Mouse (Mus musculus): ENCODE results near the gene Ttc17. TPM values are rescaled to one million over a fixed set of nuclear protein-coding genes. Genes with fewer than 3 reads are reported as not detected.

The Ttc17 gene
- polyA plus RNA-seq, 1 experiment from 2014 or later = 18.3 TPM

- Histone ChIP-seq H3K4me3 (no peak overlapping the region), H3K4me2 (replicated peaks) (no peak overlapping the region), H3K4me1 (no peaks in the 10 kb centered on the region), H3K36me3 (peaks cover 85% of the 10 kb centered on the region), H3K27ac (no peak overlapping the region), H3K27me3 (no peaks in the 10 kb centered on the region), H3K9me3 (replicated peaks) (peaks cover 5% of the 10 kb centered on the region; the same call in 1 of the 2 replicates), H3K9ac (no peak overlapping the region)
- 93% methylated on average over 4 of the region's 4 CpGs for WGBS
- no peak for ATAC-seq (ENCODE audit: low FRiP score)
These were observed 46.0 kb downstream of the Ttc17 start for GRCm38 (mm10) chr2:94360398-94360973.

- Histone ChIP-seq H3K27me3 (no peaks in the 10 kb centered on the region), H3K4me1 (no peaks in the 10 kb centered on the region), H3K9ac (no peak overlapping the region), H3K4me2 (replicated peaks) (no peak overlapping the region), H3K9me3 (replicated peaks) (no peaks in the 10 kb centered on the region), H3K27ac (no peak overlapping the region), H3K36me3 (peaks cover 10% of the 10 kb centered on the region), H3K4me3 (no peak overlapping the region)
- WGBS = 78% methylated on average over 6 of the region's 6 CpGs
- no peak for ATAC-seq (ENCODE audit: low FRiP score)
These were observed 58.3 kb downstream of the Ttc17 start for GRCm38 (mm10) chr2:94348165-94348591.

DNA sequence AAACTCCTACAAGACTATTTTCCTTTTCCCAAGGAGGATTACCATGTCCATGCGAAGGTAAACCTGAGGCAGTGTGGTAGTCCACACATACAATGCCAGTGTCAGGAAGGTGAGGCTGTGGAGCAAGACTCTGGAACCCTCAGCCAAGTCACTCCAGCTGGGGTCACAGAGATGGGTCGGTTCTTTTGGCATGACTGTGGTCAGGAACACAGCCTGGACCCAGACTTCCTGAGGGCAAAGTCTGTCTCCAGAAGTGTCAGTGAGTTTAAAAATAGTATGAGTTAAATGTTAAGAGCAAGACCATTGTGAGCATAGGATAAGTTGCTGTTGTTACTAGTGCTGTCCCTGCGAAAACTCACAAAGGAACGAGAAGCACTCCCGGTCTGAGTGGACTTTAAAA, 59.7 kb downstream of the Ttc17 start:
- Histone ChIP-seq H3K27me3 (no peaks in the 10 kb centered on the region), H3K9ac (no peak overlapping the region), H3K4me2 (replicated peaks) (no peak overlapping the region), H3K4me3 (no peak overlapping the region), H3K4me1 (no peaks in the 10 kb centered on the region), H3K27ac (no peak overlapping the region), H3K36me3 (peaks cover 19% of the 10 kb centered on the region), H3K9me3 (replicated peaks) (no peaks in the 10 kb centered on the region)
- ATAC-seq (ENCODE audit: low FRiP score) = no peak
- 94% methylated on average over 5 of the region's 5 CpGs for WGBS

DNA sequence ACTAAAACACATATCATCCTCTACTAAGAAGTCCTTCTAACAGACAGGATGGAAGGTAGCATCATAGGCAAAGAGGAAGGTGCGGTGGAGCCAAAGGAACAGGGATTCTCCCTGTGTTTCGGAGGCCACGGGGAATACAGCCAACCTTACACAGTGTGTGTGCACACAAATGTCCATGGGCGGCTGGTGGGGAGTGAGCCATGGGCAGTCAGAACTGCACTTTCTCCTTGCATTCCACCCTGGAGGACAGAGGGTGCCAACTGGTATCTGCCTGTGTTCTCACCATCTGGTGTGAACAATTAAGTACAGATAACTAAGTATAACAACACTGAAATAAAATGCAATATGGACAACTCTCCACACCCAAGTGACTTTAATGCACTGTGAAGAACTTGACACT, 61.9 kb downstream of the Ttc17 start:
- ATAC-seq (ENCODE audit: low FRiP score) = no peak
- H3K27ac ChIP-seq = no peak overlapping the region
- WGBS = 95% methylated on average over 4 of the region's 4 CpGs
- H3K9me3 ChIP-seq (replicated peaks) = no peaks in the 10 kb centered on the region
- no peak overlapping the region for H3K9ac ChIP-seq
- H3K4me1 ChIP-seq = no peaks in the 10 kb centered on the region
- no peak overlapping the region for H3K4me3 ChIP-seq
- peaks cover 30% of the 10 kb centered on the region for H3K36me3 ChIP-seq
- no peaks in the 10 kb centered on the region for H3K27me3 ChIP-seq
- no peak overlapping the region for H3K4me2 ChIP-seq (replicated peaks)

DNA sequence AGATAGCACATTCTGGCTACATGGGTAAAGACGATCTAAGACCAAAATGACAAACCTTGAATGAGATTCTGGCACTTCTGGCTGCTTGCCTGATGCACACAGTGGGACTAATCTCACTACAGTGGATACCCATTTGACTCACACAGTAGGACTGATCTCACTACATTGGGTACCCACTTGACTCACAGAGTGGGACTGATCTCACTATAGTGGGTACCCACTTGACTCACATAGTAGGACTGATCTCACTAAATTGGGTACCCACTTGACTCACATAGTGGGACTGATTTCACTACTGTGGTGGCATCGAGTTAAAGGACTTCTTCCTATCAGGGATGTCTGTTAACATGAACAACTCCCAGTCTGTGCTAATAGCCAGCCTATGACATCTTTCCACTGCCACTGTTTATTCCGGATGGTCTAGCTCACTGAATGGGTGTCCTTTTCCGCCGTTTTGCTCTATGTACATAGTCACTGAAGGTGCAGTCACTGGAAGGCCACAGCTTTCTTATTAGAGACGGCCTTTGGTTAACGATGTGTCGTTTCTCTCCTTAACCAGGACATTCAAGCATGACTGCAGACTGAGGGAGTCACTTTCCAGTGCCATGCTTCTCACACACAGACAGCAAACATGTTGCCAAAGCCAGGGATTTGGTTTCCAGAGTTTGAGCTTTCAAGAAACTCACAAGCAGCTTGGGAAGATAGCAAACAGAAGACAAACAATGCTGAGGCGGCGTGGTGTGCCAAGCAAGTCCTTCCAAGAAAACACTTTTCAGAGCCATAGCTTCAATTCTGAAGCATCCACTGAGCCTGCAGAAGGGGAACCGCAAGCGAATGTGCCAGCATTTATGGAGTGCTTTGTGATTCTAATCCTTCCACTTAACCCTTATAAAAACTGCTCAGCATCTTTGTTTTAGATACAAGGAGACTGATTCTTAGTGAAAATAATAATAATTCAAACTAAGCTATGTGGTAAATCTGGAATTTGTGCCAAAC, 62.9 kb downstream of the Ttc17 start:
- no peaks in the 10 kb centered on the region for H3K9me3 ChIP-seq (replicated peaks)
- H3K27ac ChIP-seq = no peak overlapping the region
- no peaks in the 10 kb centered on the region for H3K4me1 ChIP-seq
- ATAC-seq (ENCODE audit: low FRiP score) = no peak
- no peak overlapping the region for H3K9ac ChIP-seq
- H3K27me3 ChIP-seq = no peaks in the 10 kb centered on the region
- H3K36me3 ChIP-seq = peaks cover 30% of the 10 kb centered on the region
- WGBS = 72% methylated on average over 12 of the region's 12 CpGs
- no peak overlapping the region for H3K4me3 ChIP-seq
- H3K4me2 ChIP-seq (replicated peaks) = no peak overlapping the region

- Histone ChIP-seq H3K4me2 (replicated peaks) (no peak overlapping the region), H3K27me3 (no peaks in the 10 kb centered on the region), H3K4me1 (no peaks in the 10 kb centered on the region), H3K9ac (no peak overlapping the region), H3K4me3 (no peak overlapping the region), H3K36me3 (peaks cover 33% of the 10 kb centered on the region), H3K27ac (no peak overlapping the region), H3K9me3 (replicated peaks) (no peaks in the 10 kb centered on the region)
- no peak for ATAC-seq (ENCODE audit: low FRiP score)
- 96% methylated on average over 1 of the region's 1 CpGs for WGBS
These were observed 65.7 kb downstream of the Ttc17 start for GRCm38 (mm10) chr2:94340769-94341168.

GRCm38 (mm10) chr2:94339495-94339894, 67.0 kb downstream of the Ttc17 start:
- ATAC-seq (ENCODE audit: low FRiP score) = no peak
- no peak overlapping the region for H3K4me2 ChIP-seq (replicated peaks)
- H3K36me3 ChIP-seq = peaks cover 45% of the 10 kb centered on the region
- H3K4me3 ChIP-seq = no peak overlapping the region
- no peaks in the 10 kb centered on the region for H3K9me3 ChIP-seq (replicated peaks)
- H3K9ac ChIP-seq = no peak overlapping the region
- 95% methylated on average over 5 of the region's 5 CpGs for WGBS
- H3K27me3 ChIP-seq = no peaks in the 10 kb centered on the region
- no peaks in the 10 kb centered on the region for H3K4me1 ChIP-seq
- no peak overlapping the region for H3K27ac ChIP-seq

DNA sequence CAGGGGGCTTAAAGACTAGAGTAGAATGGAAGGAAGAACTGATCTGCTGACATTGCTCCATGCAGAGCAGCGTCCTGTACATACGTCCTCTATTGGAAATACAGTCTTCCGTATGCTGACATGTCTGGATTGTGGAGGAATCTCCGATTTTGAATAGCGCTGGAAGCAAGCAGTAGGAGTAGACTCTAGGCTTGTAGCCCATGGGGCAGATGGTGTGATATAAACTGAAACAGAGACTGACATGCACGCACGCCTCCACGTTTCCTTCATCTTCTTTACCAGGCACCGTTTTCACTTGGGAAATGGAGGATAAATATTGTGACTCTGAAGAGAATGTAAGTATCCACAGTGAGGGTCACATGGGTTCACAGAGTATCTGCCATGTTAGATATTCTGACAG, 70.2 kb downstream of the Ttc17 start:
- Histone ChIP-seq H3K9me3 (replicated peaks) (no peaks in the 10 kb centered on the region), H3K4me1 (no peaks in the 10 kb centered on the region), H3K4me3 (no peak overlapping the region), H3K27ac (no peak overlapping the region), H3K9ac (no peak overlapping the region), H3K36me3 (peaks cover 45% of the 10 kb centered on the region), H3K4me2 (replicated peaks) (no peak overlapping the region), H3K27me3 (no peaks in the 10 kb centered on the region)
- no peak for ATAC-seq (ENCODE audit: low FRiP score)
- 94% methylated on average over 9 of the region's 9 CpGs for WGBS

DNA sequence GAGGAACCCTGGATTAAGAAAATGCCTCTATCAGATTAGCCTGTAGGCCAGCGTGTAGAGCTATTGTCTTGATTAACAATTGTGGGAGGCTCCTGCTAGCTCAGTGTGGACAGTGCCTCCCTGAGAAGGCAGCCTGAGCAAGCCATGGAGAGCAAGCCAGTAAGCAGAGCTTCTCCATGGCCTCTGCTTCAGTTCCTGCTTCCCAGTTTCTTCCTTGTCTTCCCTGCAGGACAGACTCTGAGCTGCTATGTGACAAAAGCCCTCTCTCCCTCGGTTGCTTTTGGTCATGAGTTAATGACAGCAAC, 71.8 kb downstream of the Ttc17 start:
- no peak for ATAC-seq (ENCODE audit: low FRiP score)
- no peaks in the 10 kb centered on the region for H3K27me3 ChIP-seq
- H3K9me3 ChIP-seq (replicated peaks) = no peaks in the 10 kb centered on the region
- WGBS = 54% methylated on average over 2 of the region's 2 CpGs
- H3K9ac ChIP-seq = no peak overlapping the region
- H3K36me3 ChIP-seq = peaks cover 47% of the 10 kb centered on the region
- H3K4me2 ChIP-seq (replicated peaks) = no peak overlapping the region
- no peak overlapping the region for H3K27ac ChIP-seq
- no peak overlapping the region for H3K4me3 ChIP-seq
- H3K4me1 ChIP-seq = no peaks in the 10 kb centered on the region

GRCm38 (mm10) chr2:94333841-94334741, 72.4 kb downstream of the Ttc17 start:
- H3K9me3 ChIP-seq (replicated peaks) = no peaks in the 10 kb centered on the region
- H3K4me3 ChIP-seq = no peak overlapping the region
- H3K4me2 ChIP-seq (replicated peaks) = no peak overlapping the region
- H3K27me3 ChIP-seq = no peaks in the 10 kb centered on the region
- ATAC-seq (ENCODE audit: low FRiP score) = no peak
- no peaks in the 10 kb centered on the region for H3K4me1 ChIP-seq
- H3K9ac ChIP-seq = no peak overlapping the region
- WGBS = 94% methylated on average over 14 of the region's 14 CpGs
- H3K27ac ChIP-seq = no peak overlapping the region
- H3K36me3 ChIP-seq = peaks cover 52% of the 10 kb centered on the region

GRCm38 (mm10) chr2:94333086-94333485, 73.4 kb downstream of the Ttc17 start:
- Histone ChIP-seq H3K9ac (no peak overlapping the region), H3K27ac (no peak overlapping the region), H3K4me1 (no peaks in the 10 kb centered on the region), H3K9me3 (replicated peaks) (no peaks in the 10 kb centered on the region), H3K4me2 (replicated peaks) (no peak overlapping the region), H3K36me3 (peaks cover 56% of the 10 kb centered on the region), H3K4me3 (no peak overlapping the region), H3K27me3 (no peaks in the 10 kb centered on the region)
- no peak for ATAC-seq (ENCODE audit: low FRiP score)
- 98% methylated on average over 2 of the region's 2 CpGs for WGBS

GRCm38 (mm10) chr2:94329336-94329735, 77.2 kb downstream of the Ttc17 start:
- Histone ChIP-seq H3K9ac (no peak overlapping the region), H3K27me3 (no peaks in the 10 kb centered on the region), H3K4me2 (replicated peaks) (no peak overlapping the region), H3K9me3 (replicated peaks) (no peaks in the 10 kb centered on the region), H3K4me3 (no peak overlapping the region), H3K36me3 (peaks cover 68% of the 10 kb centered on the region), H3K27ac (no peak overlapping the region), H3K4me1 (no peaks in the 10 kb centered on the region)
- no peak for ATAC-seq (ENCODE audit: low FRiP score)
- WGBS = 96% methylated on average over 13 of the region's 13 CpGs

Data from hindbrain, embryonic 12.5 days (tissue).